Mouse (Mus musculus) erythroblast, embryonic 14.5 days (primary cell): ENCODE measurements around the gene Peg3.

ENCODE experiments used
- GATA1 ChIP-seq: IDR thresholded peaks from 2 replicates; pipeline ENCODE4 v1.6.1; 2012; ENCODE audit warnings: low read length, inconsistent platforms, mixed read lengths
- TAL1 ChIP-seq: IDR thresholded peaks from 3 replicates; pipeline ENCODE4 v1.6.1; 2012; ENCODE audit warnings: low read length, inconsistent platforms, mixed read lengths

DNA sequence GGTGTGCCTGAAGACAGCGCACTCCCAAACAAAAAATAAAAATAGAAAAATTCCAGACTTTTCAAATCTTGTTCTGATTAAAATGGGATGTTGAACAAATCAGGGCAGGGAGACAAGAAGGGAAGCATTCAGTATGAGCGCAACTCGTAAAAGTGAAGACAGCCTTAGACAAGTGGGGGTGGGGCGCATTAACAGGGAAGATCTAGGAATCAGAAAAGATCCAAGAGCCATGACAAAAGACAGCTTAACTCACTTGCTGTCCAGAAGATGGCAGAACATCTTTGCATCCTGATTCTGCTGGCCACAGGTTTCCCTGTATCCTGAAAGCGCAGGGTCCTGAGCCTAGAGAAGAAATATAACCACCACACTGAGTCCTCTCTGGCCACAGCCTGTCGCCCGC, 71.6 kb downstream of the Peg3 start:
- no peak for TF ChIP-seq TAL1
- TF ChIP-seq GATA1 = no peak
